Mouse (Mus musculus): Measurements from ENCODE around the gene AI837181.
A peak's percentile ranks its signal among the peaks of the same experiment; 100 is the strongest.

AI837181 gene

GRCm38 (mm10) chr19:5447515-5448353, 22.8 kb downstream of the AI837181 start, which contains the start of gene Fosl1:
Gene Fosl1, plus strand, starts transcription at chr19:5447547.
- DNase-seq (ENCODE audit: low read depth, low spot score): peak; percentile 90
- Histone ChIP-seq H3K36me3 (ENCODE audit: control insufficient read depth, insufficient read depth, low read length, poor library complexity, severe bottlenecking) (no peaks in the 10 kb centered on the region), H3K27me3 (ENCODE audit: control insufficient read depth, insufficient read depth, low read length, poor library complexity, severe bottlenecking) (no peaks in the 10 kb centered on the region)

GRCm38 (mm10) chr19:5448354-5449150, 23.6 kb downstream of the AI837181 start:
- Histone ChIP-seq H3K36me3 (ENCODE audit: control insufficient read depth, insufficient read depth, low read length, poor library complexity, severe bottlenecking) (no peaks in the 10 kb centered on the region), H3K27me3 (ENCODE audit: control insufficient read depth, insufficient read depth, low read length, poor library complexity, severe bottlenecking) (no peaks in the 10 kb centered on the region)
- DNase-seq (ENCODE audit: low read depth, low spot score): peak; percentile 49

- H3K27me3 ChIP-seq (ENCODE audit: control insufficient read depth, insufficient read depth, low read length, poor library complexity, severe bottlenecking): no peaks in the 10 kb centered on the region
- no peak for DNase-seq (ENCODE audit: low read depth, low spot score)
- no peaks in the 10 kb centered on the region; the same call in 1 of the 2 replicates for H3K36me3 ChIP-seq (ENCODE audit: control insufficient read depth, insufficient read depth, low read length, poor library complexity, severe bottlenecking)
Measured at GRCm38 (mm10) chr19:5449673-5450072, 24.7 kb downstream of the AI837181 start.

- Histone ChIP-seq H3K36me3 (ENCODE audit: control insufficient read depth, insufficient read depth, low read length, poor library complexity, severe bottlenecking) (no peaks in the 10 kb centered on the region; the same call in 1 of the 2 replicates), H3K27me3 (ENCODE audit: control insufficient read depth, insufficient read depth, low read length, poor library complexity, severe bottlenecking) (no peaks in the 10 kb centered on the region)
- no peak for DNase-seq (ENCODE audit: low read depth, low spot score)
Measured at GRCm38 (mm10) chr19:5451766-5452165, 26.8 kb downstream of the AI837181 start.

GRCm38 (mm10) chr19:5455037-5455436, 30.1 kb downstream of the AI837181 start:
- Histone ChIP-seq H3K27me3 (ENCODE audit: control insufficient read depth, insufficient read depth, low read length, poor library complexity, severe bottlenecking) (no peaks in the 10 kb centered on the region), H3K36me3 (ENCODE audit: control insufficient read depth, insufficient read depth, low read length, poor library complexity, severe bottlenecking) (no peaks in the 10 kb centered on the region; the same call in 1 of the 2 replicates)
- no peak for DNase-seq (ENCODE audit: low read depth, low spot score)

GRCm38 (mm10) chr19:5455568-5455967, 30.6 kb downstream of the AI837181 start:
- Histone ChIP-seq H3K27me3 (ENCODE audit: control insufficient read depth, insufficient read depth, low read length, poor library complexity, severe bottlenecking) (no peaks in the 10 kb centered on the region), H3K36me3 (ENCODE audit: control insufficient read depth, insufficient read depth, low read length, poor library complexity, severe bottlenecking) (no peaks in the 10 kb centered on the region; the same call in 1 of the 2 replicates)
- DNase-seq (ENCODE audit: low read depth, low spot score): no peak

- Histone ChIP-seq H3K27me3 (ENCODE audit: control insufficient read depth, insufficient read depth, low read length, poor library complexity, severe bottlenecking) (no peaks in the 10 kb centered on the region), H3K36me3 (ENCODE audit: control insufficient read depth, insufficient read depth, low read length, poor library complexity, severe bottlenecking) (no peaks in the 10 kb centered on the region; the same call in 1 of the 2 replicates)
- no peak for DNase-seq (ENCODE audit: low read depth, low spot score)
Measured at GRCm38 (mm10) chr19:5456241-5456921, 31.4 kb downstream of the AI837181 start.

GRCm38 (mm10) chr19:5456922-5457745, 32.2 kb downstream of the AI837181 start:
- Histone ChIP-seq H3K27me3 (ENCODE audit: control insufficient read depth, insufficient read depth, low read length, poor library complexity, severe bottlenecking) (no peaks in the 10 kb centered on the region), H3K36me3 (ENCODE audit: control insufficient read depth, insufficient read depth, low read length, poor library complexity, severe bottlenecking) (no peaks in the 10 kb centered on the region; the same call in 1 of the 2 replicates)
- peak; percentile 91 for DNase-seq (ENCODE audit: low read depth, low spot score)

- peak; percentile 23 for DNase-seq (ENCODE audit: low read depth, low spot score)
- Histone ChIP-seq H3K36me3 (ENCODE audit: control insufficient read depth, insufficient read depth, low read length, poor library complexity, severe bottlenecking) (no peaks in the 10 kb centered on the region; the same call in 1 of the 2 replicates), H3K27me3 (ENCODE audit: control insufficient read depth, insufficient read depth, low read length, poor library complexity, severe bottlenecking) (no peaks in the 10 kb centered on the region)
Measured at GRCm38 (mm10) chr19:5457746-5458442, 33.0 kb downstream of the AI837181 start, which contains the start of gene Ccdc85b. Gene Ccdc85b, minus strand, starts transcription at chr19:5457894.

GRCm38 (mm10) chr19:5459019-5459418, 34.1 kb downstream of the AI837181 start:
- no peak for DNase-seq (ENCODE audit: low read depth, low spot score)
- Histone ChIP-seq H3K36me3 (ENCODE audit: control insufficient read depth, insufficient read depth, low read length, poor library complexity, severe bottlenecking) (no peaks in the 10 kb centered on the region; the same call in 1 of the 2 replicates), H3K27me3 (ENCODE audit: control insufficient read depth, insufficient read depth, low read length, poor library complexity, severe bottlenecking) (no peaks in the 10 kb centered on the region)

GRCm38 (mm10) chr19:5459896-5460295, 35.0 kb downstream of the AI837181 start:
- DNase-seq (ENCODE audit: low read depth, low spot score): no peak
- peaks cover under 1% of the 10 kb centered on the region; the same call in 1 of the 2 replicates for H3K36me3 ChIP-seq (ENCODE audit: control insufficient read depth, insufficient read depth, low read length, poor library complexity, severe bottlenecking)
- H3K27me3 ChIP-seq (ENCODE audit: control insufficient read depth, insufficient read depth, low read length, poor library complexity, severe bottlenecking): no peaks in the 10 kb centered on the region

- DNase-seq (ENCODE audit: low read depth, low spot score): peak; percentile 88
- Histone ChIP-seq H3K27me3 (ENCODE audit: control insufficient read depth, insufficient read depth, low read length, poor library complexity, severe bottlenecking) (no peaks in the 10 kb centered on the region), H3K36me3 (ENCODE audit: control insufficient read depth, insufficient read depth, low read length, poor library complexity, severe bottlenecking) (peaks cover 3% of the 10 kb centered on the region; the same call in 1 of the 2 replicates)
Measured at GRCm38 (mm10) chr19:5460465-5460911, 35.5 kb downstream of the AI837181 start, which contains the start of gene Fibp. Gene Fibp, plus strand, starts transcription at chr19:5460615.

GRCm38 (mm10) chr19:5461411-5461810, 36.5 kb downstream of the AI837181 start:
- no peaks in the 10 kb centered on the region for H3K27me3 ChIP-seq (ENCODE audit: control insufficient read depth, insufficient read depth, low read length, poor library complexity, severe bottlenecking)
- no peak for DNase-seq (ENCODE audit: low read depth, low spot score)
- H3K36me3 ChIP-seq (ENCODE audit: control insufficient read depth, insufficient read depth, low read length, poor library complexity, severe bottlenecking): peaks cover 8% of the 10 kb centered on the region; the same call in 1 of the 2 replicates

All from splenic B cell, adult 2 months (primary cell).